Mouse (Mus musculus) ES-CJ7 (cell line): ENCODE measurements around the gene Nsg2.

ENCODE experiments used
- DNase-seq: peaks from one replicate; pipeline ENCODE4 v3.0.0; 2011; ENCODE audit warnings: low read depth, low spot score

Gene Nsg2

DNA sequence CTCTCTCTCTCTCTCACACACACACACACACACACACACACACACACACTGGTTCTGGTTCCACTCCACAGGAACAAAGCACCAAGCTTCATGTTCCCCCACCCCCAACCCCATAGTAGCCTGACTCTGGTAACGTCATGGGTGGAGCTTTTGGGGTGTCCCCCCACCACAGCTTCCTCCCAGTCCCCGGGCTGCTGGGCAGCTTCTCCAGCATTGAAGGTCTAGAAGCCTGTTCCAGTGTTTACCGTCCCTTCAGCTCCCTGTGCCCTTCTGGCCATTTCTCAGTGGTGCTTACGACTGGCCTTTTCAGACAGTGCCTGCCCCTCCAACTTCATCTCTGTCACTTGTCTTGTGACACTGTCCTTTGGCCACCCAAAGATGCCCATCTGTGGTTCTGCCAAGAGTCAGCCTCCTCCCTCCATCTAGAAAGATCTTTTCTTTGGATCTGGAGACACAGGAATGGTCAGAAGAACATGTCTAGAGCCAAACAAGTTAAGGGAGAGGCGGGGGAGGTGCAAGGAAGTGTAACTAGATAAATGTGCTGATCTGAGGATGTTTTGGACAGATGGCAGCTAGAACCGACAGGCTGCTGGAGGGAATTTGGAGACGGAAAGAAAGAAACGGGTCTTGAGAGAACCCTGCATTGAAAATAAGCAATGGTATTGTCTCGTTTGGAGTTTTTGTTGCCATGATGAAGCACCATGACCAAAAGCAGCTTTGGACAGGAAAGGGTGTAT lies 11.8 kb downstream of the Nsg2 start:
- DNase-seq, result no peak

DNA sequence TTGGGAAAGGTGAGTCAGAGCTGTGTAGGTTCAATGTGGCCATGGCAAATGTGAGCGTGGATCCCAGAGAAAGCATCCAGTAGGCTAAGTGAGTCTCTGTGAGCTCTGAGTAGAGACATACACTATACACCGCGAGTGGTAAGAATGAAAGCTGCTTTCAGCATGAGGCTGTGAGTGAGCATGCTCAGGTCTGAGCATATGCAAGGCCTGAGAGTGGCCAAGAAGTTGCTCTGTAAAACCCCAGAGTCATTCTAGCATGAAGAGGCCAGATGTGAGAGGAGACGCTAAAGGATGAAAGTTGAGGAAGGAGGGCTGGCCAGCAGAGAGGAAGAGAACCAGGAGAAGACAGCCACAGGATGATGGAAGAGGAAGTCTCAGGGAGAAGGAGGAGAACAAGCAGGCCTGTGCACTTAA lies 12.8 kb downstream of the Nsg2 start:
- no peak for DNase-seq

DNA sequence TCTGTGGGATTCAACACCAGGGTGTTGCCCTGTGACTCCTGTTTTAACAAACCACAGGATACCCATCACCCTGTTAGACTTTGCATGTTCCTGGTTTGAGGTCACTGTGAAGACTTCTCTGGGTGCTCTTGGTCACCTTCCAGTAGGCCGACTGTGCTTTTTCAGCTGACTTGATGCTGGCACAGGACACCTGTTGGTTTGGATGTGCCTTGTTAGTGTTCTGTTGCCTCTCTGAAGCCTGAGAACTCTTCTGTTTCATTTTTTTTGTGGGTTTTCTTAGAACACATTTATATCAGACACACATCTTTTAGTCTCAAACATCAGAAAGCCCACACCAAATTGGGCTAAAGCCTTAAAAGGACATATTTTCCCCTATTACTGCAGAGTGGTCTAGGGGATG lies 13.3 kb downstream of the Nsg2 start:
- DNase-seq, result no peak

DNA sequence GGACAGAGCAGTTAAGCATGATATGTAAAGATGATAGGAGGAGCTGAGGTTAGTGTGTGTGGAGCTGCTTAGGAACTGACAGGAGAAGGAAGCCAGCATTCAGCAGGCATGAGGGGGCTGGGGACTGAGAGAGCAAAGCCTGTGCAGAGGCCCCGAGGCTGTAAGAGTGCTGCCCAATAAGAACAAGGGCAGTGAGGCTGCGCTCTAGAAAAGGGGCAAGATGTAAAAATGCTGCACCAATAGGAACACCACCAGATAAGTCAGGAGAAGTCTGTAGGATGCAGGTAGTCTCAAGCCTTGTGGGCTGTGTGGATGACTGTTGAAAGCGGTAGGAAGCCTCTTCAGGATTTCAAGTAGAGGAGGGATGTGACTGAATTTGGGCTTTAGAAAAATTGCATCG lies 17.9 kb downstream of the Nsg2 start:
- DNase-seq, result no peak

DNA sequence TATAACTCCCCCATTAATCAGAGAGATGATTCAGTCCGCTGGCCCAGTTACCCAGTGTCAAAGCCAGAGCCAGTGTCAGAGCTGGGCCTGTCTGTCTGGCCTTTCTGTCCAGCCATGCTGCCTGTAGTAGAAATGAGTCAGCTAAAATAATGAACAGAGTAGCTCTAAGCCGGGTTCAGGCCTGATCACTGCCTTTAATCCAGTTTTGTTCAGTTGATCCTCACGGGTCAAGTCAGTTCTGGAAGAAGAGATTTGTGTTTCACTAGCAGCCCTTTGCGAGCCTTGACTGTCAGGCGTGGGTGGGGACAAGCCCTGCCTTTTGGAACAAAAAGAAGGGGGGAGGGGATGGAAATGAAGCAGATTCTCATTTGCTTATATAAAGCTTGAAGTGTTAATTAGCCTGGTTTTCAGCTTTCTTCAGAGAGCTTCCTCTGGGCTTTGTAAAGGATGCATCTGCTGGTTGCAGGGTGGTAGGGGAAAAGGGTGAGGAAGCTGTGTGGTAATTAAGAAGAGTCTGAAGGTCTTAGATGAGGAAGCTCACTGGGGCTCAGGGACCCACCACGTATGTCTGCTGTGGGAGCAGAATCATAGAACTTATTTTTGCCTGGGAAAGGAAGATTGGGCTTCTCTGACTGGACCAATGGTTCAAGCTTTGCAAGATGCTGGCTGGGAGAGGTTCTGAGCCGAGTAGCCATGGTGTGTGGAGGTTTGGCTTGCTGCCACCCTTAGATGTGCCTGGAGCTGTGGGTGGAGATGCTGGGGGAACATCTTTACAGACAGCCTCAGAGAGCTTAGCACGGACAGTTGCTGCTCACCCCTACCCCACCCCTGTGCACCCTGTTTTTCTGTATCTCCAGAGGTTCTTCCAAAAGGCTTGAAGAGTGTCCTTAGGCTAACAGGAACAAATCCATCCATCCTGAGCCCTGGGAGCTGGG lies 20.0 kb downstream of the Nsg2 start:
- peak; percentile 51 for DNase-seq

DNA sequence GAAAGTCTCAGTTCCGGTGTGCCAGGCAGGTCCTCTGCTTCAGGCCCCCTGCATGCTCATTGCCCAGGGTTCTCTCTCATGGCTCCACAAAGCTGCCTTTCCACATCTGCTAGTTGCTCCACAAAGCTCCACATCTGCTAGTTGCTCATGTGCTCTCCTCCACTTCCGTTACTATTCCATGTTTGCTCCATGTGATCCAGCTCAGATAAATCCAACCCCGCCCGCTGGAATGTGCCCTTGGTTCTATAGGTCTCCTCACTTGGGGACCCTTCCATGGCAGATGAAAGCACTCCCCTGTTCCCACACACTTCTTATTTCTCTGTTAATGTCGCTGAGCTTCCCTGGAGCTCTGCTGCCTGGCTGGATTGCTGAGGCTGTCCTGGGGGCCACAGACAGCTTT lies 26.4 kb downstream of the Nsg2 start:
- DNase-seq, result no peak

DNA sequence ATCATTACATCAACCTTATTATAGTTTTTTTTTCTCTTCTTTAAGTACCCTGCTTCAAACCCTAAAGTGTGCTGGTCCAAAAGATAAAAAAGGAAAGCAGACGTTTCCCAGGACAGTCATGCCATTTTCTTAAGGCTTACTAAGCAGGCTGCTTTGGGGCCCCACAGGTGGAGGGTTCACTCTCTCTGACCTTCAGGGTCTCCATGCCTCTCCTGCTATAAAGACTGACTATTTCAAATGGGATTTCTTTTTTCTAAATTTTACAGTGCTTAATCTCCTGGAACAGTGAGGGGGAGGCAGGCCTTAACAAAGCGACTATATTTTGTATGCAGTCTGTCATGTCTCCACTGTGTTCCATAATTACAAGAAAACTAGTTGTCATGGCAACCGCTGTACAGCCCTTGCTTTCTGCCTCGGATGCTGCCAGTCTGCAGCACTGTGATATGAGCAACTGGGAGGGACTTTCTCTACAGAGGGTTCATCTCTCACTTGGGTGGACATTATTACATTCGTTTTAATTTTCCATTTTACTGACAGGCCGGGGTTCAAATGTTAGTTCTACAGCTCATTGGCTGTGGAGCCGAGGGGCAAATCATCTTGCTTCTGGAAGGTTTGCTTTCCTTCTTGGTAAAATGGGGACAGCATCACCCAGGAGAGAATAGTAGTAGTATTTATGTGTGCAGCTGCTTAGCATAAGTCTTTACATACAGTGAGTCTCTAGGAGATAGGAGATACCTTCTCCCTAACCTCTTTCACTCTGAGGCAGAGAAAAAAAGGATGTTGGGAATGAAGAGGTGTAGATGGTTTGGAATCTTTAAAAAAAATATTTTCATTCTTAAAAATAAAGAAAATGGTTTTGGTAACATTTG lies 27.4 kb downstream of the Nsg2 start:
- no peak for DNase-seq

DNA sequence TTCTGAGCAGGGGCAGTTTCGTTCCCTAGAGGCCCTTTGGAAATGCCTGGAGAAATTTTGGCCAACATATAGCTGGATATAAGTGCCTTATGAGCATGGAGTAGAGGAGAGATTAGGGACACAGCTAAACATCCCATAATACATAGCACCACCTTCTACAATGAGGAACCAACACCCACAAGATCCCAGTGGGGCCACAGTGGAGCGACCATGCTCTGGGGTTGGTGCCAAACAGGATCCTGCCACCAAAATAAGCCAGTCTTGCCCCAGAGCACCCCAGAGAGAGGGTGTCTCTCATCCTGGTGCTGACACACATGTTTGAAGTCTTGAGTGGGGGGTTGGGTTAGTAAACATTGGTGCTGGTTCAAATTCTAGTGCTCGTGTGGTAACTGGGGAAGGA lies 28.3 kb downstream of the Nsg2 start:
- DNase-seq, result no peak

DNA sequence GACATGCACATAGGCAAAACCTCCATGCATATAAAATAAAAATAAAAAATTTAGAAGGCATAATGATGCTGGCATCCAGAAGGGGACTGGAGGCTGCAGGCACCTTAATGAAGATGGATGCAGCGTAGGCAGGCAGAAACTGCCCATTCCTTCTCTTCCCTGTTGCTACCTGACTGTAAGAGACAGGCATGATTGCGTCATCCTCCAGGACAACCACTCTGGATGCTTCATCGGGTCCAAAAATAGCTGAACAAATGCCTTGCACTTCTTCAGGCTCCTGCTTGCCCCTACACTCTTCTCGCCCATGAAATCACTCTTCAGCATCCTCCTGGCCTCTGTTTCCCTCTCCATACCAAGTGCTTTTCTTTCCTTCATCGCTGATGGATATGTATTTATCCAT lies 29.1 kb downstream of the Nsg2 start:
- no peak for DNase-seq

DNA sequence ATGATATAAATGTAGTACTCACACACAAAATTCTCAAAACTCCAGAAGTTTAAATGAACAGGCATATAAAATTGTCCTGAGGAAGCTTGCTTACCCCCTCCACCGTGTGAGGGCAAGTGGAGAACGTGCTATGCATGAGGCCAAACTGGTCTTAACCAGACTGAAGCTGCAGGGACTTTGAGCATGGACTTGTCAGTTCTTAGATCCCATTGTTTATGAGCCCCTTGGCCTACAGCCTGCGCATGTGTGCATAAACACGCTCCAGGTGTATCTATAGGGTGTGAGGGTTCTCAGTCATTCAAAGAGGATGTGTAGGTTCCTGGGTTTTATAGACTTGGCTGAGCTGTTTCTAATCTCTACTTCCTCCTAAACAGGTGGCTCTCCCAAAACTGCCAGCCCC lies 31.1 kb downstream of the Nsg2 start:
- DNase-seq, result peak; percentile 27

DNA sequence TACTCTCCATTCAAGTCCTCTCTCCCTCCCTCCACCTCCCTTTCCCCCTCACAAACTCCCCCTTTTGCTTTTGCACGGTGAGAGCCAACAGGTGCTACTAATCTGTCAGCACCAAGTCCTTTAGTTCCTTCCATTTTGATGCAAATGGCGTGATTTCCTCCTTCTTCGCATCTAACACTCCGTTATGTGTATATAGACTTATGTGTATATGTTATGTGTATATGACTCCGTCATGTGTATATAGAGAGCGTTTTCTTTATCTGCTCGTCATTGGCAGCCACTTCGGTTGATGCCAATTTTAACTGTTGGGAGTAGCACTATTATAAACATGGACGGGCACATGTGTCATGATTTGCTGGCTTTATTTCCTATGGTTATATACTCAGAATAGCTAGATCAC lies 31.8 kb downstream of the Nsg2 start:
- no peak for DNase-seq

DNA sequence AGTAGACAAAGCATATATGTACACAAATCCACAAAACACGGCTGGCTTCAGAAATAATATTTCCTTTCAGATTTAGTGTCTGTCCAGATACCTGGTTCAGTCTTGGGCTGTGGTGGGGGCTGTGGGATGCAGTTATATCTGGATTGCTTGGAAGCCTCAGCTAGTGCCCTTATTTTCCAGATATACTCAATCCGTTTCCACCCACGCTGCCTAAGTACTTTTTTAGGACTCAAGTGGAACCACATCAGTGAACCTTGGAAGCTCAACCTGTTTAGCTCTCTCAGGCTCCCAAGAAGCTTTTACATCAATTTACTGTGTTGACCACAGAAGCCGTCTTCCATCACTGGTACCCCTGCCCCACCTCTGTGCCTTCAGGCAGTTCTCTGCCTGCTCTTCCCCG lies 35.6 kb downstream of the Nsg2 start:
- no peak for DNase-seq

DNA sequence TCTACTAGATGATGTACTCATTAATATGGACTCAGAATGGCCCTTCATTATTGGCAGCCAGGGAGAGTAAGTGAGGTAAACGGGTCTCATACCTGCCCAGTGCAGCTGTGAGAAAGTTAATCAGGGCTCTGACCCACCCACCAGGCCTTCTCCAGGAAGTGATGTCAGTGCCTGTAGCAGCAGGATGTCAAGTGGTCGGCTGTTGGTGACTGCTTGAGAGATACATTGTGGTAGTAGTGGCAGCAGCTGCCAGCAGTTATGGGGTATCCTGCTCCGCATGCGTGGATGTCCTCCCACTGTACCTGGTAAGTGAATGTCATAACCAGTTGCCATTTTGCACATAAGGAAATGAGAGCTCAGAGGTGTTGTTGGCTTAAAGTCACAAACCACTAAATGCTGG lies 39.4 kb downstream of the Nsg2 start:
- no peak for DNase-seq

DNA sequence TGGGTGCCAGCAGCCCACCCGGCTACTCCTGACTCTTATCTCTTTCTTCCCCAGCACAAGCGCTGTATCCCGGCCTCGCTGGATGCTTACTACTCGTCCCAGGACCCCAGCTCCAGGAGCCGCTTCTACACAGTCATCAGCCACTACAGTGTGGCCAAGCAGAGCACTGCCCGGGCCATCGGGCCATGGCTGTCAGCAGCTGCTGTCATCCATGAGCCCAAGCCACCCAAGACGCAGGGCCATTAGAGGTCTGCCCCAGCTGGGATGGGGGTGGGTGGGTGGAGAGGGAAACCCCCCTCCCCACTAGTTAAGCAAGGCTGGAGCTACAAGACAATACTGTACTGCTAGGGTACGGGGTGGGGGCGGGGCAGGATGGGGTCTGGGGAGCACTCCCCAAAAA lies 57.1 kb downstream of the Nsg2 start:
- no peak for DNase-seq

DNA sequence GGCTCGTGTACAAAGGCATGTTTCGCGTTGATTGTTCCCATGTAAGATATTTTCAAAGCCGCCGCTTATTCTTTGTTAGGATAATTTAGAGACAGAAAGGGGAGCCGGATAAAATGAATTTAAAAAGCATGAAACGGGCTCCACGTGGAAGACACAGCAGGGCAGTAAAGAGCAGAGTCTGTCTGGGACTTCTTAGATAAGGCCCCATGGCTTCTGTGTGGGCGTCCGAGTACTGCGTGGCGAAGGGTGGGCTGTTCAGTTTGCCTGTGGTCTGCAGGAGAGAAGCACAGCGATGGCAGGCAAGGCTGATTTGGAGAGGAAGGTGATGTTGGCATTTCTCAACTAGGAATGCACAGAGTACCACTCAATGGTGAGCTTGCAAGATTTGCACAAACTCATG lies 57.6 kb downstream of the Nsg2 start:
- no peak for DNase-seq

DNA sequence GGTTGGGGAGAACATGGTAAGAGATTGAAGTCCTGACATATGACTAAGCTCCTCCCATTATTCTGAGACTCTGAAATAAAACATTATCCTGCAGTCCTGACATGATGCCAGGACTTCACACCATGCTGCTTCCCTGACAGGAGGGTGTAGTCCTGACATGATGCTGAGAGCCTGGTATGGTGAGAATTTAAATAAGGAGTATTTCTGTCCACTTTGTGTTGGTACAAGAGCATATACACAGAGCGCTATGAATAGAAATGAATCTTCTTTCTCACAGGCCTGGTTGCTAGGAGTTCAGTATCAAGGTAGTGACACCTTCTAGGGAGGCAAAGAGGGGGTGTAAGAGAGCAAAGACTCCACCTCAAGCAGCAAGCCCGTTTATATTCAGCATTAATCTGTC lies 60.8 kb downstream of the Nsg2 start:
- no peak for DNase-seq

DNA sequence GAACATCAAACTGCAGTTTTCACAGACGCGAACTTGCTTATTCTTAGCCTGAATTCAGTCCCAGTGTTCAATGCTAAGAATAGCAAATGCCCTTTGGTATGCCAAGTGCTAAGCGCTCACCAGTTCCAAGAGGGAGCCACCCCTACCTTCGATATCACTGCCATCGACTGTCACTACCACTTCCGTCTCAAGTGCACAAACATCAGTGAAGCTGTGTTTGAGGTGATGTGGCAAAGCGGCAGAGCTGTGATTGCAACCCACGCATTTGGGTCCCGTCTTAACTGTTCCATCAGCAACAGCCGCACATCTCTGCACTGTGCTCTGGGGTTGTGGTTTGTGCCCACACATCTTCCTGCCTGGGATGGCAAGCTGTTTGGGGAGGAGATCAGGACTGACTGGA lies 61.6 kb downstream of the Nsg2 start:
- no peak for DNase-seq

DNA sequence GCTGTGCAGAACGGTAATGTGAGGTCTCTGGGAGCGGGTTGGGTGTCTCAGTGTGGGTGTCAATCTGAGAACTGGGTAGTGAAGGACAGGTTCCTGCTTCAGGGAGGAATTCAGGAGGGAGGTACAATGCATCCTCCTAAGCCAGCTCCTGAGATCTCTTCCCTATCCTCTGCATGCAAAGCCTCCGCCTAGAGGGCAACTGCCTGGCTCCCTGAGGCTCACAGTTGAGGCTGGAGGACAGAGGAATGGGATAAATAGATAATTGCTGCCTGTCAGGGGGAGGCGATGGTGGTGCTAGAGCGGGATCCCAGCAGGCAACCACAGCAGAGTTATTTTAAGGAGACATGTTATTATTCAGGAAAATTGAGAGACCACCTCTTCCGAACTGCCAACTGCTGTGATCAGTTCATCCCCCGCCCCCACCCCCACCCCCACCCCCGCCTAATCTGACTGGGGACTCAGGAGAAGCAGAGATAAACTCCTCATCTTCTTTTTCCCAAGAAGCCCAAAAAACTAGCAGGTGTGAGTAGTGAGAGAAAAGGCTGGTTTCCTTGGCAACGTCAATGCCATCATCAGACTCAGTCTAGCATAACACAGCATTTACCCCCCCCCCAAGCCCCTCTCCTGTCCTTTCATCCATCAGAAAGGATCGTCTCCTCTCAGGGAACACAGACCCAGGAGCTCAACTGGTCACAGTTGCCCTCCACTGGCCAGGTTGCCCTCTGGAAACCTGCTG lies 63.7 kb downstream of the Nsg2 start:
- no peak for DNase-seq

DNA sequence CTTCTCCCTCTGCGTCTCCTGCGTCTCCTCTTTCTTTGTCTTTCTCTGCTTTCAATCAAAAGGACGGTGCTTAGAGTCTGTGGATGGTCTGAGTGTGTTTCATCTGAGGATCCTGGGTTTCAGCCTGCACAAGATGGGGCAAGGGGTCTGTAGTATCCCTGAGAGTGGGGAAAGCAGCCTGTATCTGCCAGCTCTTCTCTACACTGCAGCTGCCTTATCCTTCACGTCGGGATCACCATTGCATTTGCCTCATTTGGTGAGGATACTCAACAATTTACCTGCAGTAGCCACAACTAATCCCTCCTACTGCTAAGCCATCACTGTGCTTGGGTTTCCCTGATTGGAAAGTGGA lies 64.2 kb downstream of the Nsg2 start:
- DNase-seq, result no peak

DNA sequence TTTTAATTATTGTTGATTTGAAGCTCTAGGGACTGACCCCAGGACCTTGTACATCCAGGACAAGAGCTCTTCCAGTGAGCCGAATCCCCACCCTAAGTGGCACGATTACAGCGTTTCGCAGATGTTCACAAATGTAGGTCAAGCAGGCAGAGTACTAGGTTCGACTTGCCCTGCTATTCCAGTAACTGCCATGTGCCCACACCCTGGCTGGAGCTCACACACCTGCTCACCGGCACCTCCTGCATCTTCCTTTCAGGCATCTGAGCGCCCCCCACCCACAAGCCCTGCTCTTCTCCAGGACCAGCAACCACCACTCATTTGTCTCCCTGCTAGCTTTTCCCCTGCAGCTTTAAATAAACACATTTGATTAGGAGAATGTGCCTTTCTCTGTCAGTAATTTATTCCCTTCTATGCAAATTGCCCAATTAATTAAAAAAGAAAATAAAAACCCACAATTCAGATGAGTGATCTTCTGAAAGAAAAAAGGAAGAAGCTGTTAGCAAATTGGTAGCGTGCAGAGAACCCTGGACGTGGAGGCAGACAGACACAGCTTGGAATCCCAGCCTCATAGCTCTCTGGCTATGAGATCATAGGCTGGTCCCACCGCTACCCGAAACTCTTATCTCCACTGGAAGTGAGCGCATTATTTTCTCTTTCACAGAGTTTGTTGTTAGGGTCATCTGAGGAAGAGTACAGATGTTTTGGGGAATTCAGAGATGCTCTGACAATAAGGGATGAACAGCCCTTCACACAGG lies 68.7 kb downstream of the Nsg2 start:
- DNase-seq, result no peak

DNA sequence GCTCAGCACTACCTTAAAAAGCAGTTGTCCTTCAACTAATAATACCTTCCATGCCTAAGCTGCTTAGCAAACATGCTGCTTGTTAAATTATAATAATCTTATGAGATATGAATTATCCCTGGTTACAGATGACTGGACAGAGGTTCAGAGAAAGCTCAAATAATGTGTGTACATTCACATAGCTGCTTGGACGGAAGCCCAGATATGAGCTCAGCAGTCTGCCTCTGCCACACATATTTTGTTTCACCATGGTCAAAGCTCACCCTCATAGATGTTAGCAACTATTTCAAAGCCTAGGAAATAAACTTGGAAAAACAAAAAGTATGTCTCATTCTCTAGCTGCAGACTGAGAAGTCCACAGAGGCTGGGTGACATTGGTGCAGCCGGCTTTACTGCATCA lies 74.9 kb downstream of the Nsg2 start:
- no peak for DNase-seq
